Mouse (Mus musculus) gastrocnemius, adult 8-10 months (tissue): ENCODE measurements around the gene Mad2l1bp. TPM values are rescaled to one million over a fixed set of nuclear protein-coding genes. Genes with fewer than 3 reads are reported as not detected.

Experiments
- DNase-seq, 2 experiments: peaks; one replicate each; pipeline ENCODE4 v3.0.0; 2022; ENCODE audit warnings: low spot score in 2 of 2
- total RNA-seq, 4 experiments: library from RNA; stranded (reverse); gene quantifications; 2 replicates each; pipeline ENCODE4 v1.2.4; 2022

Gene Mad2l1bp
- total RNA-seq, 4 experiments from 2014 or later = 14.1 to 26.9 (median 18.9) TPM

DNA sequence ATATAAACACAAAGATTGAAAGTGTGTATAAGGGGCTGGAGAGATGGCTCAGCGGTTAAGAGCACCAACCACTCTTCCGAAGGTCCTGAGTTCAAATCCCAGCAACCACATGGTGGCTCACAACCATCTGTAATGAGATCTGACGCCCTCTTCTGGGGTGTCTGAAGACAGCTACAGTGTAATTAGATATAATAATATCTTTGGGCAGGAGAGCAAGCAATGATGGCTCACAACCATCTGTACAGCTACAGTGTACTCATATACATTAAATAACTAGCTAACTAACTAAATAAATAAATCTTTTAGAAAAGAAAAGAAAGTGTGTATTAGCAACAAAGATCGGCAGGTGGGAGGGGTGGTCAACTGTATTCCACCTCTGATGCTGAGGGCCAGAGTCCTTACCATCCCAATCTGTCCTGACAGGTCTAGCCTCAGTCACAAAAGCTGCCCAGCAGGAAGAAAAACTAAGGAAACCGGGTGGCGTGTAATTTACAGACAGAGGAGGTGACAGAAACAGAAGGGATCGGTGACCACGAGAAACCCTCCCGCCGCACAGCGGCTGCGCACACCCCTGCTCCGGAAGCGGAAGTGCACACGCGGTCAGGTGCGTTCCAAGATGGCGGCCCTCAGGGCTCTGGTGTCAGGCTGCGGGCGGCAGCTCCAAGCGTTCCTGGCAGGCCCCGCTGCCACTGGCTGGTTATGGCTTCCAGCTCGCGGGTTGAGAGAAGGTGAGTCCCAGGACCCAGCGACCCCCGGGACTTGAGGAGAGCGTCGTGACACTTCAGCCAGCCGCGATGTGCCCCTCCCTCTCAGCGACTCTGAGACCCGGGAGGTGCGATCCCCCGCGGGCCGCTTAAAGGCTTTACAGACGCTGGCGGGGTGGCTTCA is 42.7 kb downstream of the Mad2l1bp start, which contains the start of gene Mrps18a:
Gene Mrps18a, plus strand, starts transcription at position 585 of the 888 bp plus-strand sequence.
- peak; percentile 76 to 82 for DNase-seq

DNA sequence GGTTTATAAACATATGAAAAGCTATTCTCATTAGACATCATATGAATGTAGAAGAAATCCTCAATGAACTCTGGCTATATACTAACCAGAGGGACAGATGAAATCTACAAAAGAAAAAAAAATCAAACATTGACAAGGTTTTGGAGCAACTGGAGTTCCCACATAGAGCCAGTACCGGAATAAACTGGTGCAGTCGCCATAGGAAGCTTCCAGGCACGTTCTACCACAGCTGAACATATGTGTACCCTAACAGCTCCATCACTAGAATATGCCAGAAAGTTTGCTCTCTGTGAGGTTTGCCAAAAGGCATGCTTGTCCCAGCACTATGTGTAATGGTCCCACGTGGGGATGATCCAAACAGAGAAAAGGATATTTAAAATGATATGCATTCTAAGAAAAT is 45.1 kb downstream of the Mad2l1bp start:
- no peak for DNase-seq

DNA sequence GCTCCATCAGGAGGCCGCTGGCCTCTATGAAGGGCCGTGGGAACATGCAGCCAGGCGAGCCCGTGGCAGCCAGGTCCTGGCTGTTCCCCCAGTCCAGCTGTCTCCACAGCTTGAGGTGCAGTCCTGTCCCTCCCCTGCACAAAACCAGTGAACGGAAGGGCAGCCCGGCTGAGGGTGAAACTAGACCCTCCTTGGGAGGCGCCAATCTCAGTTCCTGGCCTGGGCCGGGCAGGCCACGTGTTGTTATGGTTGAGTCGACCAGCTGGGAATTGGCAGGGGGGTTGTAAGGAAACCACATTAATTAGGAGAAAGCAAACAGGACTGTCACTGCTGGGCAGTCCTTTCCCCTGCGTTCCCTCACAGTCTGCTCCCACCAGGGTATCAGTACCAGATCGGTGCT is 48.9 kb downstream of the Mad2l1bp start:
- peak; percentile 67 to 82 for DNase-seq

- no peak for DNase-seq
Measured at GRCm38 (mm10) chr17:46102608-46103159, 50.7 kb downstream of the Mad2l1bp start.

- DNase-seq = no peak
Measured at GRCm38 (mm10) chr17:46101906-46102305, 51.4 kb downstream of the Mad2l1bp start.

GRCm38 (mm10) chr17:46098525-46098924 is 54.8 kb downstream of the Mad2l1bp start:
- DNase-seq = no peak

Other genes starting within 250 kb of the Mad2l1bp start
- gene Vegfa, start 121.2 kb downstream of the Mad2l1bp start, total RNA-seq = 100 to 1,000 TPM in 3 of 4 experiments, 10 to 100 TPM in 1; 88.9 to 165 (median 110) TPM
- gene Mrps18a, start 42.6 kb downstream of the Mad2l1bp start, total RNA-seq = 10 to 100 TPM; 78.9 to 93.4 (median 89.2) TPM
- gene Rsph9, start 9.3 kb downstream of the Mad2l1bp start, total RNA-seq = under 1 TPM in 3 of 4 experiments, not detected in 1; 0.34 to 0.58 (median 0.40) TPM
- 10 to 100 TPM; 37.0 to 43.9 (median 40.3) TPM for gene Gtpbp2, start 7.5 kb upstream of the Mad2l1bp start, total RNA-seq
- 10 to 100 TPM; 12.3 to 16.2 (median 14.3) TPM for gene Polh, start 49.1 kb upstream of the Mad2l1bp start, total RNA-seq
- gene Xpo5, start 49.2 kb upstream of the Mad2l1bp start, total RNA-seq = 10 to 100 TPM in 2 of 4 experiments, 1 to 10 TPM in 2; 8.0 to 10.3 (median 9.6) TPM
- gene Polr1c, start 94.5 kb upstream of the Mad2l1bp start, total RNA-seq = 10 to 100 TPM; 12.9 to 20.4 (median 16.6) TPM
- 10 to 100 TPM; 56.2 to 75.3 (median 61.7) TPM for gene Yipf3, start 94.5 kb upstream of the Mad2l1bp start, total RNA-seq
- not detected for gene Lrrc73, start 100.0 kb upstream of the Mad2l1bp start, total RNA-seq
- 10 to 100 TPM; 35.8 to 40.7 (median 37.8) TPM for gene Tjap1, start 129.5 kb upstream of the Mad2l1bp start, total RNA-seq
- gene Dlk2, start 143.9 kb upstream of the Mad2l1bp start, total RNA-seq = under 1 TPM in 1 of 4 experiments, not detected in 3; 0.19 TPM
- 1 to 10 TPM; 2.0 to 4.1 (median 2.4) TPM for gene Abcc10, start 174.8 kb upstream of the Mad2l1bp start, total RNA-seq
- gene Zfp318, start 230.2 kb upstream of the Mad2l1bp start, total RNA-seq = 10 to 100 TPM; 12.4 to 15.7 (median 13.4) TPM